Mouse (Mus musculus) retina, postnatal 1 day (tissue): ENCODE results near the gene Nt5c1a.
A peak's percentile ranks its signal among the peaks of the same experiment; 100 is the strongest.

Experiments
- DNase-seq: peaks from one replicate; pipeline ENCODE4 v3.0.0-alpha.2; 2012

Gene Nt5c1a

GRCm38 (mm10) chr4:123252214-123252613 lies 50.9 kb downstream of the Nt5c1a start:
- DNase-seq = peak; percentile 16

- peak; percentile 80 for DNase-seq
These were observed 53.3 kb downstream of the Nt5c1a start for GRCm38 (mm10) chr4:123254617-123255016.

GRCm38 (mm10) chr4:123260071-123260746 lies 58.9 kb downstream of the Nt5c1a start:
- DNase-seq = peak; percentile 43

GRCm38 (mm10) chr4:123261721-123262401 lies 60.6 kb downstream of the Nt5c1a start, which contains the start of gene Pabpc4:
TSS of gene Pabpc4 (plus strand) at chr4:123262351.
- no peak for DNase-seq
